In the genomic region with DNA sequence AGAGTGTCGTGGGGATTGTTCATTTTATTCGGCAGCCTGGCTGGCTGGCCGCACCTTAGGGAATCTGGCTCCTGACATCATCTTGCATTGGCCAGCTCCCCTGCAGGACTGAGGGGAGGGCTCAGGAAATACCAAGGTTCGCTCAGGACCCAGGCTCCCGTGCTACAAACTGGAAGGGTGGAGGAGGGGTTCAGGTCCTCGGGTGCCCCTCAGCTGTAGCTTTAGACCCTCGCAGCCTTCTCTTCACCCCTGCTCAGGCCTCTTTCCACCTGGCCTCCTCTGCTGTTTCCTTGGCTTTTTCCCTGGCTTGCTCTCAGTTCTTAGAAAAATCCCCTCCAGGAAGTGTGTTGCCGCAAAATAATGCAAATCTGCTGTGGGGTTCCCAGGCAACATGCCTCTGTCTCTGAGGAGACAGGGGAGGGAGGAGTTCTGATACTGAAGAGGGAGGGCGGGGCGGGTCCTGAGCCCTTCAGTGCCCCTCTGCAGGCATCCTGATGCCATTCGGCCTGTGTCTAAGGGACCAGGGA, we compare ENCODE assay signal across 9 mouse cellular contexts. TPM values are rescaled to one million over a fixed set of nuclear protein-coding genes. Genes with fewer than 3 reads are reported as not detected.
DNase-seq lines count a peak whose midpoint lies in the region; ATAC-seq and TF ChIP-seq lines count a peak whose summit lies in the region.
"Had no signal": no experiment of that assay in that cellular context is flagged by ENCODE, and none has a peak within 500 bp of the region (broad histone marks: within the 10 kb centered on the region; RNA-seq: fewer than 3 reads in every experiment).

No protein-coding gene starts in this region.

- WGBS in heart, embryonic 14.5 days = 21% methylated on average over 11 of the region's 11 CpGs
- 3% methylated on average over 11 of the region's 11 CpGs for WGBS in hindbrain, embryonic 14.5 days
- 6% methylated on average over 11 of the region's 11 CpGs for WGBS in neural tube, embryonic 11.5 days

- no peaks in the 10 kb centered on the region for H3K27me3 ChIP-seq in heart, embryonic 14.5 days (ENCODE audit: control insufficient read depth, insufficient read depth, low read length)
- H3K27me3 ChIP-seq in hindbrain, embryonic 14.5 days (ENCODE audit: control insufficient read depth, insufficient read depth, low read length) = no peaks in the 10 kb centered on the region
- no peaks in the 10 kb centered on the region for H3K27me3 ChIP-seq in neural tube, embryonic 11.5 days (ENCODE audit: control insufficient read depth, insufficient read depth, low read length)

- peak overlapping the region; percentile 26 for H3K4me2 ChIP-seq in heart, embryonic 14.5 days (ENCODE audit: low read length)
- H3K4me2 ChIP-seq in hindbrain, embryonic 14.5 days (replicated peaks) = peak overlapping the region; percentile 31
- peak overlapping the region; percentile 31 for H3K4me2 ChIP-seq in neural tube, embryonic 11.5 days (ENCODE audit: low read depth)

- DNase-seq in heart, postnatal 4 days = no peak
- peak; percentile 81 for DNase-seq in brain, embryonic 14.5 days (ENCODE audit: low read depth)
- DNase-seq in hindbrain, embryonic 14.5 days (ENCODE audit: low spot score) = peak; percentile 30
- DNase-seq in neural tube, embryonic 11.5 days (ENCODE audit: low spot score) = peak; percentile 43
- no peak for DNase-seq in adipocyte (ENCODE audit: low spot score)
- no peak for DNase-seq in c-Kit-positive CD71-positive TER-119-positive erythroid progenitor cells, embryonic 14.5 days (ENCODE audit: low spot score)
- no peak for DNase-seq in adrenal gland, postnatal 10 days

- TF ChIP-seq POLR2A in brain, embryonic 14.5 days (IDR thresholded peaks at IDR 0.05; ENCODE audit: borderline replicate concordance, extremely low read depth, insufficient read depth, insufficient read length, poor library complexity, severe bottlenecking) = no peak

- H3K9ac ChIP-seq in heart, embryonic 14.5 days (ENCODE audit: low read length) = peak overlapping the region; percentile 35; the same call in 1 of the 2 replicates
- H3K9ac ChIP-seq in hindbrain, embryonic 14.5 days = peak overlapping the region; percentile 45
- peak overlapping the region; percentile 12 for H3K9ac ChIP-seq in neural tube, embryonic 11.5 days (ENCODE audit: low read length)

- no peaks in the 10 kb centered on the region for H3K36me3 ChIP-seq in heart, embryonic 14.5 days (ENCODE audit: control insufficient read depth, insufficient read depth, low read length)
- H3K36me3 ChIP-seq in hindbrain, embryonic 14.5 days (replicated peaks; ENCODE audit: control insufficient read depth, insufficient read depth) = no peaks in the 10 kb centered on the region
- no peaks in the 10 kb centered on the region for H3K36me3 ChIP-seq in neural tube, embryonic 11.5 days (ENCODE audit: control insufficient read depth, insufficient read depth, low read length)

- TF ChIP-seq CTCF in brain, embryonic 14.5 days (IDR thresholded peaks at IDR 0.05; ENCODE audit: borderline replicate concordance, extremely low read depth, insufficient read depth, insufficient read length) = no peak

- H3K4me1 ChIP-seq in heart, embryonic 14.5 days (ENCODE audit: control insufficient read depth in 2 of 2, insufficient read depth in 2 of 2, low read length in 2 of 2) = peaks cover 29 to 37% of the 10 kb centered on the region in 2 experiments
- H3K4me1 ChIP-seq in hindbrain, embryonic 14.5 days (replicated peaks; ENCODE audit: control insufficient read depth, insufficient read depth, low read length) = peaks cover 16% of the 10 kb centered on the region
- peaks cover 5% of the 10 kb centered on the region for H3K4me1 ChIP-seq in neural tube, embryonic 11.5 days (ENCODE audit: control insufficient read depth, insufficient read depth, low read length)

- peak overlapping the region in 1 of 2 experiments; percentile 10; a peak in 2 of 4 replicates for H3K27ac ChIP-seq in heart, embryonic 14.5 days (replicated peaks in 1 of 2; ENCODE audit: control insufficient read depth in 1 of 2, insufficient read depth in 1 of 2, low read depth in 2 of 2, low read length in 2 of 2)
- peak overlapping the region; percentile 68 for H3K27ac ChIP-seq in hindbrain, embryonic 14.5 days
- H3K27ac ChIP-seq in neural tube, embryonic 11.5 days (ENCODE audit: low read depth, low read length) = no peak overlapping the region

- H3K4me3 ChIP-seq in heart, embryonic 14.5 days (ENCODE audit: control insufficient read depth in 1 of 2, insufficient read depth in 1 of 2, low read depth in 1 of 2, low read length in 2 of 2) = no peak overlapping the region
- H3K4me3 ChIP-seq in hindbrain, embryonic 14.5 days (replicated peaks; ENCODE audit: low read length) = no peak overlapping the region
- H3K4me3 ChIP-seq in neural tube, embryonic 11.5 days (ENCODE audit: low read depth, low read length) = no peak overlapping the region
- H3K4me3 ChIP-seq: myocyte had no signal

- ATAC-seq in heart, embryonic 14.5 days (ENCODE audit: insufficient number of reproducible peaks, insufficient read depth, low FRiP score, low read depth) = no peak
- peak; percentile 42 for ATAC-seq in hindbrain, embryonic 14.5 days (ENCODE audit: low FRiP score)
- ATAC-seq in neural tube, embryonic 11.5 days (ENCODE audit: insufficient read depth, low FRiP score, low TSS enrichment) = no peak

- H3K9me3 ChIP-seq in heart, embryonic 14.5 days (ENCODE audit: control insufficient read depth, low read length) = no peaks in the 10 kb centered on the region
- H3K9me3 ChIP-seq in hindbrain, embryonic 14.5 days (ENCODE audit: control insufficient read depth, low read length) = no peaks in the 10 kb centered on the region
- H3K9me3 ChIP-seq in neural tube, embryonic 11.5 days (ENCODE audit: control insufficient read depth, low read length) = no peaks in the 10 kb centered on the region

RNA-seq across cellular contexts. Expression of a gene that starts 53.8 kb away (rescaled TPM):
- 58.6 and 64.9 TPM in 2 replicates for polyA plus RNA-seq in heart, embryonic 14.5 days (2014; fragmentation: Nextera tagmentation; extraction: Ambion mirVana)
- 10 to 100 TPM; 31.4 to 34.2 TPM for total RNA-seq in heart, postnatal 4 days (2021)
- 41.0 and 46.0 TPM in 2 replicates for polyA plus RNA-seq in brain, embryonic 14.5 days (2012; rRNA removed)
- 59.7 and 63.9 TPM in 2 replicates for polyA plus RNA-seq in hindbrain, embryonic 14.5 days (2014; fragmentation: Nextera tagmentation; extraction: Ambion mirVana)
- polyA plus RNA-seq in neural tube, embryonic 11.5 days (2014; fragmentation: Nextera tagmentation; extraction: Ambion mirVana) = 44.7 and 46.9 TPM in 2 replicates
- 10 to 100 TPM; 83.4 to 91.1 TPM for total RNA-seq in adrenal gland, postnatal 10 days (2021)

RNA-seq across cellular contexts. Expression of a gene that starts 54.7 kb away (rescaled TPM):
- polyA plus RNA-seq in heart, embryonic 14.5 days (2014; fragmentation: Nextera tagmentation; extraction: Ambion mirVana) = 327 and 344 TPM in 2 replicates
- total RNA-seq in heart, postnatal 4 days (2021) = 100 to 1,000 TPM; 192 to 195 TPM
- 162 and 181 TPM in 2 replicates for polyA plus RNA-seq in brain, embryonic 14.5 days (2012; rRNA removed)
- polyA plus RNA-seq in hindbrain, embryonic 14.5 days (2014; fragmentation: Nextera tagmentation; extraction: Ambion mirVana) = 403 and 442 TPM in 2 replicates
- 468 and 483 TPM in 2 replicates for polyA plus RNA-seq in neural tube, embryonic 11.5 days (2014; fragmentation: Nextera tagmentation; extraction: Ambion mirVana)
- total RNA-seq in adrenal gland, postnatal 10 days (2021) = 100 to 1,000 TPM; 236 to 251 TPM

Comparison
In these comparisons a context has a peak if more than half of its experiments do, and no peak if none do; other contexts are left out.
1. DNase-seq: peak in brain, embryonic 14.5 days (single experiment), hindbrain, embryonic 14.5 days (single experiment) and neural tube, embryonic 11.5 days (single experiment); none in heart, postnatal 4 days (single experiment), adipocyte (single experiment), c-Kit-positive CD71-positive TER-119-positive erythroid progenitor cells, embryonic 14.5 days (single experiment) and adrenal gland, postnatal 10 days (single experiment).
2. Peak in every context shown above with its lines, with median percentiles within 50 percentile points of each other: H3K4me2 ChIP-seq and H3K9ac ChIP-seq.